Mouse (Mus musculus) erythroid progenitor cell, adult 5-6 weeks (primary cell): ENCODE results near the gene Cntnap2. TPM values are rescaled to one million over a fixed set of nuclear protein-coding genes. Genes with fewer than 3 reads are reported as not detected.
"Not testable (repeated sequence)": the region's sequence is repeated elsewhere in the genome, so short reads cannot be mapped to it uniquely, and the experiment has no call there.

Source experiments
- ATAC-seq: replicated peaks from 2 replicates; pipeline ENCODE4 v1.8.0; 2016; ENCODE audit warnings: moderate number of reproducible peaks, mild to moderate bottlenecking, moderate TSS enrichment, inconsistent platforms; ENCODE audit not compliant: poor library complexity, low FRiP score, severe bottlenecking
- total RNA-seq, 2 experiments: library from RNA; stranded (forward) in 1 of 2; stranded (reverse) in 1 of 2; fragments of 150-400 nt in 1 of 2; fragments of 186-747, 209-891 nt in 1 of 2; gene quantifications; 2 replicates each; pipeline versions ENCODE4 v1.2.3 to v1.2.4; 2015 to 2017; ENCODE audit warnings: low replicate concordance in 2 of 2

The Cntnap2 gene
- total RNA-seq, 2 experiments from 2014 or later: not detected

GRCm38 (mm10) chr6:47191277-47191800 lies 2132.2 kb downstream of the Cntnap2 start:
- no peak; the same call in 1 of the 2 replicates for ATAC-seq

DNA sequence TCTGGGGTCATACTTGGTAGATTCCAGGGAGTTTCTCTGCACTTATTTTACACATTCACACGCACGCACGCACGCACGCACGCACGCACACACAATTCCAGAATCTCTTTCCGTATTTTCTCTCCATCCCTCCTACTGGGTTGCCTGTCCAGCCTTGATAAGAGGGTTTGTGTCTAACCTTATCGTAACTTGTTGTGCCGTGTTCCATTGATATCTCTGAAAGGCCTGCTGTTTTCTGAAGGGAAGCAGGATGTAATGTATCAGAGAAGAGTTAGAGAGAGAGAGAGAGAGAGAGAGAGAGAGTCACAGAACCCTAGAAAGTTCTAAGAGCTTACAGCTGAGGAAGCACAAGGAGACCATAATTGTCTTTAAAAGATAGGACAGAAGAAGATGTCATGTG lies 2132.8 kb downstream of the Cntnap2 start:
- ATAC-seq: peak; percentile 67

GRCm38 (mm10) chr6:47192478-47192877 lies 2133.3 kb downstream of the Cntnap2 start:
- ATAC-seq: no peak

- no peak for ATAC-seq
Observed at GRCm38 (mm10) chr6:47197570-47197969, 2138.4 kb downstream of the Cntnap2 start.

DNA sequence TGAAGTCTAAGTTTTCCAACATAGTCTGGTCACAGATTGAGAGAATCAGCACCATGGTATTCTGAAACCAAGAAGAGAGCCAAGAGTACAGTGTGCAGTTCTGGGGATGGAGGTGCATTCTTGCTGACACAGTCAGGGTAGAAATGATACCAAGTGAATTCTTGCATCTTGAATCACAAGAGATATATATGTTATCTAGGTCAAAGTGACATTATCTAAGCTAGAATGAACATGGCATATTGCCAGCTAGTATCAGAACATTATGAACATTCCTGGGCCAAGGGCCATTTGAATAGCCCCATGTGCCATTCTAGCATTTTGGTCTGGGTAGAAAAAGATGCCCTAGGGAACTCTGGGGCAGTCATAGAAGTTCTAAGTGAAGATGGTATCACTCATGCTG lies 2141.5 kb downstream of the Cntnap2 start:
- ATAC-seq: no peak

DNA sequence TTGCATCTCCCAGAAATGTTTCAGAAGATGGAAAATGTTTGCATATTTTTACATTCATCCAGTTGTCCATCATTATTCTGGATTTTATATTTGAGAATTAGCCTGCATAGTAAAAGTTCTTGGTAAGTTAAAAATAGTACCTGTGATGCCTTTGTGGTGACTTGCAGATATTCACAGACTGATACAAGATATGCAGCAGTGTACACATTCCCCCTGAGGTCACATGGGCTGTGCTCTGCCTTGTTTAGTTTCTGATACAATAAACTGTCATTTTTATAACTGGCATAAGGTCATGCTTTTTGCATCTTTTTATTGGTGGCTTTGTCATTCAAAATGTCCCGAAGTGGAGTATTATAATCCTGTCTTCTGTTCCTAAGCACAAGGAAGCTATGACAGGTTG lies 2148.9 kb downstream of the Cntnap2 start:
- ATAC-seq: no peak

GRCm38 (mm10) chr6:47214731-47215130 lies 2155.6 kb downstream of the Cntnap2 start:
- no peak for ATAC-seq

GRCm38 (mm10) chr6:47223578-47223977 lies 2164.4 kb downstream of the Cntnap2 start:
- not testable (repeated sequence) for ATAC-seq

GRCm38 (mm10) chr6:47225391-47225790 lies 2166.2 kb downstream of the Cntnap2 start:
- not testable (repeated sequence) for ATAC-seq

- ATAC-seq: no peak
Observed at GRCm38 (mm10) chr6:47227601-47228000, 2168.4 kb downstream of the Cntnap2 start.

- no peak for ATAC-seq
Observed at GRCm38 (mm10) chr6:47228676-47229317, 2169.6 kb downstream of the Cntnap2 start.

DNA sequence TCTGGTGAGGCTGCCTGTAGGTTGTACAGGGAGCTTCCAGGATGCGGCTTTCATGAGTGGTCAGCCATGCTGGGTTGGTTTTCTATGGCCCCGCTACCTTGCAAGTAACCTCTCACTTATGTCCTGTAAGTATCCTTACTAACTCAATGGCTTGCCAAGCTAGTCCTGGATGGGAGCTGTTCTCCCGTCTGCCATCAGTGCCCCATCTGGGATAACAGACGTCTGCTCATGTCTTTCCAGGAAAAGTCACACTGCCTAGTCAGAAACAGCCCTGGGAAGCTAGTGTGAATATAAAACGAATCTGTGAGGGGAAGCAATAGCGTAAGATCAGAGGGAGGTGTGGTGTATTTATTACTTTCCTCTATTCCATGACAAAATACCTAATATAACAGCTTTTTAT lies 2172.4 kb downstream of the Cntnap2 start:
- ATAC-seq: no peak

- ATAC-seq: no peak
Observed at GRCm38 (mm10) chr6:47239376-47239921, 2180.3 kb downstream of the Cntnap2 start.

- ATAC-seq: no peak
Observed at GRCm38 (mm10) chr6:47241379-47241778, 2182.2 kb downstream of the Cntnap2 start.

DNA sequence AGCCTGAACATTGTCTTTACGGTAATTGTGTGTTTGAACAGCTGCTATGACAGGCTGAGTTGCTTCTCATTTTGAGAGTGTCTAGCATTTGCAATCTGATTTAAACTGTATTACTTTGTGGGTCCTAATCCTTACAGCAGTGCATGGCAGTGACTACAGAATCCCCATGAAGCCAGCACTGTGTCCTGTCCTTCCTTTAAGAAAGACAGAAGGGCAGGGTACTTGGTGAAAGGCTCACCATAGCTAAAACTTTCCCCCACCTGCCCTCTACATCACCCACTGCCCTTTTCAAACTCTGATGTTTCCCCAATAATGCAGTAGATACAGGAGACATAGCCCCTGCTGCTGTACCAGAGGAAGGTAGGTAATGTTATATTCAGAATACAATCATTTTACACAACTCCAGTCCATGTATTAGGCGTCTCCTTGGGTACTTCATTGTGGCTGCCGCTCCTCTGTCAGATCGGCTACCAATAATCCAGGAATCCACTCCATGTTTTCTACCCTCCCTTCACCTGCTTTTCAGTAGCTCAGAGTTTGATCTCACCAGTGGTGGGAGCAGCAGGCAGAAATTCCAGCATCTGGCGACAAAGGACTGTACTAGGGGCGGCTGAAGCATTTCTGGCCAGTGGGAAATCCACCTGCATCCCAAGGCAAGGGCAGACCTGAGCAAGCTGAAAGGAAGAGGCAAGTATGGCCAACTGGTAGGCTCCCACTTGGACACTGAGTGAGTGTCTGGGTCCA lies 2184.9 kb downstream of the Cntnap2 start:
- peak; percentile 63; the same call in 1 of the 2 replicates for ATAC-seq

- ATAC-seq: no peak
Observed at GRCm38 (mm10) chr6:47244642-47245041, 2185.5 kb downstream of the Cntnap2 start.

DNA sequence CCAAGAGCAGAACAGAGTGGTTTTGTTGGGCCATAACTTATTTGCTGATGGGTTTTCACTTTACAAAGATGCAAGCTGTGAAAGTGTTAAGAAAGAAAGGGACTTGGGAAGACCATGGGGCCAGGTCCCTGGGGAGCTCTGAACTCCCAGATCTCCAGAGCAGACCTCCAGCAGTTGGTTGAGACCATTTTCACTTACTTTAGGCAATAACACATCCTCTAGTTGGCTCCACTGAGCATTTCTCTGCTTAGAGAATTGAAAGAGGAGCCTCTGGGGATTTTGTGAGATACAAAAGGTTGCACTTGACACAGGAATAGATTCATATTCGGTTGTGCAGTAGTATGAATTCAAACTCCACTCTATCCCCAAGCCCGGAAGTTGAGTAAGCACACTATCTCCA lies 2196.1 kb downstream of the Cntnap2 start:
- no peak for ATAC-seq

DNA sequence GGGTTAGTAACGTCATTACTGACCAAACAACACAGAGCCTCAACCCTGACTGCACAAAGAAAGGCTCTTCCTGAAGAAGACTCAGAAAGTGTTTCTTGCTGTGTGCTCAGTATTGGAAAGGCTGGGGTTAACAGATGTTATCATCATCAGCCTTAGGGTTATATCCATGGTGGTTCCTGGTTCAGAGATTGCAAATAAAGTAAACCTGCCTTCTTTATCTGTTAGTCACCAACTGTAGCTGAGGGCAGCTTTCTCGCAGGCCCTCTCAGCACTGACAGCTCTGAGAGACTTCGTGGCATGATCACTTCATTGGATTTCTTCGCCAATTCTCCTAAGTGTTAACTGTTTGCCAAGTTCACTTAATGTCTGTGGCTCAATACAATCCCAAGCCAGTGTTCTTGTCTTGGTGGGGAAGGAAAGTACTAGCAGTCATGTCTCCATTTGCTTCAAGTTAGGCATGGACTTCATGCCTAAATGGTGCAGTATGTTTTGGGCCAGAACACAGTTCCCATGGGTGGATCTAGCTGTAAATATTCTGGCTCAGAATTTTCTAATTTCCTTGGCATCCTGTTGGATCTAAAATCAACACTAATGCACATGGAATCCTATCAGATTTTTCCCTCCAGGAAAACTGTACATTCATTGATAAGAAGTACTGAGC lies 2197.2 kb downstream of the Cntnap2 start:
- ATAC-seq: no peak

- ATAC-seq: no peak
Observed at GRCm38 (mm10) chr6:47256918-47257506, 2197.9 kb downstream of the Cntnap2 start.

DNA sequence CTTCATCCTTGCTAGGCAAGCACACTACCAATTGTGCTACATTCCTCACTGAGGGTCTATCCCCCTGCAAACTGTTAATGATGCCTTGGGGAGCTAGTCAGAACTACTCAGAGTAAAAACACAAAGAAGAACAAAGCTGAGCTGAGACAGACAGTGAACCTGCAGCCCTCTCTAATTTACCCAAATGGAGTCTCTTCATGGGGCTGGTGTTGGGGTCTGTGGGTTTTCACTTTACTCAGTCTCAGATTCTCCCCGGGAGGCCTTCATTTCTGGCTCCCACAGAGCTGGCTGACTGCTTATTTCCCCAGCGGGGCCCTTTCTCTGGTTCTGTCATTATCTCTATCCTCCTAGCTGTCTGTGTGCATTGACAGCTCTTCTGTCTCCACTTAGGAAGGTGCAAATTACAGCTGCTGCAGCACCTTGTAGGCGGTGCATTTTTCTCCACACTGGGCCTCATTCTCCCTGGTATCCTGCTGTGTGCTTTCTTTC lies 2200.5 kb downstream of the Cntnap2 start:
- no peak for ATAC-seq
